Mouse (Mus musculus): Measurements from ENCODE around the gene Helb. TPM values are rescaled to one million over a fixed set of nuclear protein-coding genes. Genes with fewer than 3 reads are reported as not detected.

Gene Helb
- polyA plus RNA-seq, 2 experiments: 6.0 to 9.0 TPM

- Histone ChIP-seq H3K27me3 (ENCODE audit: control insufficient read depth, insufficient read depth, low read length) (no peaks in the 10 kb centered on the region), H3K27ac (no peak overlapping the region), H3K9ac (replicated peaks) (no peak overlapping the region), H3K36me3 (replicated peaks; ENCODE audit: control insufficient read depth, insufficient read depth, low read depth) (peaks cover 26% of the 10 kb centered on the region), H3K9me3 (ENCODE audit: control insufficient read depth, low read length) (no peaks in the 10 kb centered on the region), H3K4me1 (replicated peaks; ENCODE audit: control insufficient read depth in 2 of 2, insufficient read depth in 2 of 2, low read length in 1 of 2) (no peaks in the 10 kb centered on the region), H3K4me3 (ENCODE audit: insufficient read depth in 1 of 2, low read depth in 2 of 2, low read length in 2 of 2) (no peak overlapping the region), H3K4me2 (ENCODE audit: low read depth) (no peak overlapping the region)
- DNase-seq (ENCODE audit: low read depth in 3 of 3, low spot score in 3 of 3): no peak
- TF ChIP-seq EP300 (IDR thresholded peaks at IDR 0.05; ENCODE audit: low read depth) (no peak), CTCF (IDR thresholded peaks at IDR 0.05; ENCODE audit: low read depth) (no peak)
- ATAC-seq (ENCODE audit: insufficient read depth): no peak
- WGBS (ENCODE audit: insufficient replicate concordance): 87% methylated on average over 5 of the region's 5 CpGs
Observed at GRCm38 (mm10) chr10:120095716-120096115, 17.1 kb downstream of the Helb start.

GRCm38 (mm10) chr10:120095136-120095535 is 17.7 kb downstream of the Helb start:
- peaks cover 24% of the 10 kb centered on the region for H3K36me3 ChIP-seq (replicated peaks; ENCODE audit: control insufficient read depth, insufficient read depth, low read depth)
- H3K9me3 ChIP-seq (ENCODE audit: control insufficient read depth, low read length): no peaks in the 10 kb centered on the region
- no peaks in the 10 kb centered on the region for H3K4me1 ChIP-seq (replicated peaks; ENCODE audit: control insufficient read depth in 2 of 2, insufficient read depth in 2 of 2, low read length in 1 of 2)
- no peak overlapping the region for H3K27ac ChIP-seq
- no peaks in the 10 kb centered on the region for H3K27me3 ChIP-seq (ENCODE audit: control insufficient read depth, insufficient read depth, low read length)
- 88% methylated on average over 9 of the region's 9 CpGs for WGBS (ENCODE audit: insufficient replicate concordance)
- TF ChIP-seq CTCF (IDR thresholded peaks at IDR 0.05; ENCODE audit: low read depth): no peak
- no peak for TF ChIP-seq EP300 (IDR thresholded peaks at IDR 0.05; ENCODE audit: low read depth)
- no peak overlapping the region for H3K4me3 ChIP-seq (ENCODE audit: insufficient read depth in 1 of 2, low read depth in 2 of 2, low read length in 2 of 2)
- no peak for DNase-seq (ENCODE audit: low read depth in 3 of 3, low spot score in 3 of 3)
- no peak for ATAC-seq (ENCODE audit: insufficient read depth)
- H3K9ac ChIP-seq (replicated peaks): no peak overlapping the region
- H3K4me2 ChIP-seq (ENCODE audit: low read depth): no peak overlapping the region

- no peak for DNase-seq (ENCODE audit: low read depth in 3 of 3, low spot score in 3 of 3)
- TF ChIP-seq CTCF (IDR thresholded peaks at IDR 0.05; ENCODE audit: low read depth) (no peak; the same call in 1 of the 2 replicates), EP300 (IDR thresholded peaks at IDR 0.05; ENCODE audit: low read depth) (no peak)
- H3K36me3 ChIP-seq (replicated peaks; ENCODE audit: control insufficient read depth, insufficient read depth, low read depth): peaks cover 29% of the 10 kb centered on the region
- no peaks in the 10 kb centered on the region for H3K27me3 ChIP-seq (ENCODE audit: control insufficient read depth, insufficient read depth, low read length)
- WGBS (ENCODE audit: insufficient replicate concordance): 85% methylated on average over 12 of the region's 12 CpGs
- no peak overlapping the region for H3K4me2 ChIP-seq (ENCODE audit: low read depth)
- H3K4me1 ChIP-seq (replicated peaks; ENCODE audit: control insufficient read depth in 2 of 2, insufficient read depth in 2 of 2, low read length in 1 of 2): no peaks in the 10 kb centered on the region
- H3K9ac ChIP-seq (replicated peaks): no peak overlapping the region
- no peak overlapping the region for H3K27ac ChIP-seq
- H3K4me3 ChIP-seq (ENCODE audit: insufficient read depth in 1 of 2, low read depth in 2 of 2, low read length in 2 of 2): no peak overlapping the region
- H3K9me3 ChIP-seq (ENCODE audit: control insufficient read depth, low read length): no peaks in the 10 kb centered on the region
- ATAC-seq (ENCODE audit: insufficient read depth): no peak
Observed at GRCm38 (mm10) chr10:120092548-120092947, 20.2 kb downstream of the Helb start.

GRCm38 (mm10) chr10:120077850-120078249 is 34.9 kb downstream of the Helb start:
- WGBS (ENCODE audit: insufficient replicate concordance): 63% methylated on average over 3 of the region's 3 CpGs
- no peak for ATAC-seq (ENCODE audit: insufficient read depth)

GRCm38 (mm10) chr10:120066319-120066718 is 46.5 kb downstream of the Helb start:
- no peak overlapping the region for H3K9ac ChIP-seq (replicated peaks)
- H3K4me2 ChIP-seq (ENCODE audit: low read depth): no peak overlapping the region
- ATAC-seq (ENCODE audit: insufficient read depth) (no peak), DNase-seq (ENCODE audit: low read depth in 3 of 3, low spot score in 3 of 3) (no peak)
- H3K4me3 ChIP-seq (ENCODE audit: insufficient read depth in 1 of 2, low read depth in 2 of 2, low read length in 2 of 2): no peak overlapping the region
- no peak overlapping the region for H3K27ac ChIP-seq
- WGBS (ENCODE audit: insufficient replicate concordance): 81% methylated on average over 10 of the region's 10 CpGs
- TF ChIP-seq EP300 (IDR thresholded peaks at IDR 0.05; ENCODE audit: low read depth) (no peak), CTCF (IDR thresholded peaks at IDR 0.05; ENCODE audit: low read depth) (no peak)
- H3K9me3 ChIP-seq (ENCODE audit: control insufficient read depth, low read length): no peaks in the 10 kb centered on the region
- no peaks in the 10 kb centered on the region for H3K4me1 ChIP-seq (replicated peaks; ENCODE audit: control insufficient read depth in 2 of 2, insufficient read depth in 2 of 2, low read length in 1 of 2)
- H3K36me3 ChIP-seq (replicated peaks; ENCODE audit: control insufficient read depth, insufficient read depth, low read depth): no peaks in the 10 kb centered on the region
- no peaks in the 10 kb centered on the region for H3K27me3 ChIP-seq (ENCODE audit: control insufficient read depth, insufficient read depth, low read length)

More at GRCm38 (mm10) chr10:120077850-120078249, 34.9 kb downstream of the Helb start:
- Histone ChIP-seq H3K27me3 (ENCODE audit: control insufficient read depth, insufficient read depth, low read length) (no peaks in the 10 kb centered on the region), H3K36me3 (replicated peaks; ENCODE audit: control insufficient read depth, insufficient read depth, low read depth) (no peaks in the 10 kb centered on the region), H3K4me2 (ENCODE audit: low read depth) (no peak overlapping the region), H3K9me3 (ENCODE audit: control insufficient read depth, low read length) (no peaks in the 10 kb centered on the region), H3K4me1 (replicated peaks; ENCODE audit: control insufficient read depth in 2 of 2, insufficient read depth in 2 of 2, low read length in 1 of 2) (no peaks in the 10 kb centered on the region), H3K27ac (no peak overlapping the region), H3K9ac (replicated peaks) (no peak overlapping the region), H3K4me3 (ENCODE audit: insufficient read depth in 1 of 2, low read depth in 2 of 2, low read length in 2 of 2) (no peak overlapping the region)
- no peak for DNase-seq (ENCODE audit: low read depth in 3 of 3, low spot score in 3 of 3)
- TF ChIP-seq EP300 (IDR thresholded peaks at IDR 0.05; ENCODE audit: low read depth) (no peak), CTCF (IDR thresholded peaks at IDR 0.05; ENCODE audit: low read depth) (peak; percentile 17; the same call in 1 of the 2 replicates)
